Mouse (Mus musculus) limb, embryonic 13.5 days (tissue): ENCODE measurements around the gene Col19a1. TPM values are rescaled to one million over a fixed set of nuclear protein-coding genes. Genes with fewer than 3 reads are reported as not detected.

Experiments used
- ATAC-seq: fragments of 200-750 bp; cut with Nextera tagmentation; 2 replicates; pipeline ENCODE4 v1.8.0; 2017; ENCODE audit warnings: low read depth, moderate number of reproducible peaks, moderate TSS enrichment; ENCODE audit not compliant: low FRiP score
- H3K27ac ChIP-seq: fragments of 300-500 bp; sonication (generic); 2 replicates; pipeline ENCODE4 v1.5.1; 2015; ENCODE audit warnings: inconsistent platforms, mild to moderate bottlenecking, moderate library complexity
- H3K27me3 ChIP-seq: fragments of 300-500 bp; sonication (generic); 2 replicates; pipeline ENCODE4 v1.6.1; 2015; ENCODE audit warnings: mild to moderate bottlenecking, inconsistent platforms
- H3K36me3 ChIP-seq: fragments of 300-500 bp; sonication (generic); 2 replicates; pipeline ENCODE4 v1.6.1; 2015; ENCODE audit warnings: inconsistent platforms, mild to moderate bottlenecking, moderate library complexity
- H3K4me1 ChIP-seq: fragments of 300-500 bp; sonication (generic); 2 replicates; pipeline ENCODE4 v1.6.1; 2015; ENCODE audit warnings: inconsistent platforms
- H3K4me2 ChIP-seq: fragments of 300-500 bp; sonication (generic); replicated peaks from 2 replicates; pipeline ENCODE4 v1.6.1; 2015; ENCODE audit warnings: inconsistent platforms, mild to moderate bottlenecking, moderate library complexity
- H3K4me3 ChIP-seq: fragments of 300-500 bp; sonication (generic); 2 replicates; pipeline ENCODE4 v1.5.1; 2015; ENCODE audit warnings: moderate library complexity, mild to moderate bottlenecking, inconsistent platforms
- H3K9ac ChIP-seq: fragments of 300-500 bp; sonication (generic); 2 replicates; pipeline ENCODE4 v1.6.1; 2015; ENCODE audit warnings: mild to moderate bottlenecking, inconsistent platforms
- H3K9me3 ChIP-seq: fragments of 300-500 bp; sonication (generic); 2 replicates; pipeline ENCODE4 v1.6.1; 2016; ENCODE audit warnings: inconsistent platforms
- WGBS: fragments of 180-500 bp; shearing (Covaris S2); methylation state at CpG from one replicate; pipeline ENCODE4 v1.1.7; 2015; 5-methylcytosine and 5-hydroxymethylcytosine counted together
- polyA plus RNA-seq: library from polyadenylated mRNA; unstranded; fragments of >200 nt; fragmentation: Nextera tagmentation; extraction: Ambion mirVana; gene quantifications from 2 replicates; pipeline ENCODE4 v1.2.1, GENCODE M21; 2015

Col19a1 gene
- polyA plus RNA-seq, 1 experiment from 2014 or later, result 6.5 TPM

GRCm38 (mm10) chr1:24458015-24458414 is 129.3 kb downstream of the Col19a1 start:
- Histone ChIP-seq H3K4me3 (no peak overlapping the region), H3K36me3 (no peaks in the 10 kb centered on the region), H3K9ac (no peak overlapping the region), H3K4me1 (no peaks in the 10 kb centered on the region), H3K4me2 (no peak overlapping the region), H3K27ac (no peak overlapping the region), H3K27me3 (no peaks in the 10 kb centered on the region), H3K9me3 (no peaks in the 10 kb centered on the region)
- WGBS, result 84% methylated on average over 2 of the region's 2 CpGs
- no peak for ATAC-seq

- no peak overlapping the region for H3K4me3 ChIP-seq
- ATAC-seq, result no peak
- H3K27ac ChIP-seq, result no peak overlapping the region
- no peak overlapping the region for H3K9ac ChIP-seq
- H3K36me3 ChIP-seq, result no peaks in the 10 kb centered on the region
- 72% methylated on average over 10 of the region's 10 CpGs for WGBS
- no peaks in the 10 kb centered on the region for H3K4me1 ChIP-seq
- H3K4me2 ChIP-seq, result no peak overlapping the region
- H3K27me3 ChIP-seq, result no peaks in the 10 kb centered on the region
- H3K9me3 ChIP-seq, result no peaks in the 10 kb centered on the region
Measured at GRCm38 (mm10) chr1:24452572-24453269, 134.6 kb downstream of the Col19a1 start.

GRCm38 (mm10) chr1:24452159-24452558 is 135.1 kb downstream of the Col19a1 start:
- Histone ChIP-seq H3K4me2 (no peak overlapping the region), H3K27me3 (no peaks in the 10 kb centered on the region), H3K9me3 (no peaks in the 10 kb centered on the region), H3K27ac (no peak overlapping the region), H3K4me3 (no peak overlapping the region), H3K9ac (no peak overlapping the region), H3K36me3 (no peaks in the 10 kb centered on the region), H3K4me1 (no peaks in the 10 kb centered on the region)
- ATAC-seq, result no peak
- whole genome bisulfite sequencing, result 79% methylated on average over 7 of the region's 7 CpGs

- Histone ChIP-seq H3K36me3 (no peaks in the 10 kb centered on the region), H3K9me3 (no peaks in the 10 kb centered on the region), H3K27ac (no peak overlapping the region), H3K4me1 (no peaks in the 10 kb centered on the region), H3K27me3 (no peaks in the 10 kb centered on the region), H3K4me2 (no peak overlapping the region), H3K4me3 (no peak overlapping the region), H3K9ac (no peak overlapping the region)
- no peak for ATAC-seq
Measured at GRCm38 (mm10) chr1:24437425-24437824, 149.8 kb downstream of the Col19a1 start.

GRCm38 (mm10) chr1:24428306-24428705 is 159.0 kb downstream of the Col19a1 start:
- Histone ChIP-seq H3K4me1 (no peaks in the 10 kb centered on the region), H3K9me3 (no peaks in the 10 kb centered on the region; the same call in 1 of the 2 replicates), H3K4me2 (no peak overlapping the region), H3K9ac (no peak overlapping the region), H3K27me3 (no peaks in the 10 kb centered on the region), H3K27ac (no peak overlapping the region), H3K36me3 (no peaks in the 10 kb centered on the region), H3K4me3 (no peak overlapping the region)
- 89% methylated on average over 5 of the region's 5 CpGs for WGBS
- no peak for ATAC-seq

- Histone ChIP-seq H3K4me3 (no peak overlapping the region), H3K4me2 (no peak overlapping the region), H3K36me3 (no peaks in the 10 kb centered on the region), H3K27me3 (no peaks in the 10 kb centered on the region), H3K27ac (no peak overlapping the region), H3K4me1 (no peaks in the 10 kb centered on the region), H3K9ac (no peak overlapping the region), H3K9me3 (no peaks in the 10 kb centered on the region)
- WGBS, result 15% methylated on average over 8 of the region's 8 CpGs
- peak; percentile 79 for ATAC-seq
Measured at GRCm38 (mm10) chr1:24378125-24378821, 209.0 kb downstream of the Col19a1 start.

- H3K4me2 ChIP-seq, result no peak overlapping the region
- H3K27ac ChIP-seq, result no peak overlapping the region
- H3K36me3 ChIP-seq, result no peaks in the 10 kb centered on the region
- H3K4me1 ChIP-seq, result no peaks in the 10 kb centered on the region
- H3K9me3 ChIP-seq, result no peaks in the 10 kb centered on the region
- no peak overlapping the region for H3K9ac ChIP-seq
- 35% methylated on average over 2 of the region's 2 CpGs for WGBS
- H3K4me3 ChIP-seq, result no peak overlapping the region
- ATAC-seq, result no peak
- 0 out of 2 replicates have a peak, but pooled peaks cover 2% of the 10 kb centered on the region for H3K27me3 ChIP-seq
Measured at GRCm38 (mm10) chr1:24374902-24375301, 212.4 kb downstream of the Col19a1 start.

GRCm38 (mm10) chr1:24373671-24374070 is 213.6 kb downstream of the Col19a1 start:
- peaks cover 2% of the 10 kb centered on the region; the same call in 1 of the 2 replicates for H3K4me1 ChIP-seq
- H3K27me3 ChIP-seq, result 0 out of 2 replicates have a peak, but pooled peaks cover 2% of the 10 kb centered on the region
- H3K4me3 ChIP-seq, result no peak overlapping the region
- H3K36me3 ChIP-seq, result no peaks in the 10 kb centered on the region
- H3K9me3 ChIP-seq, result no peaks in the 10 kb centered on the region
- no peak overlapping the region for H3K27ac ChIP-seq
- H3K9ac ChIP-seq, result no peak overlapping the region
- WGBS, result 50% methylated on average over 3 of the region's 3 CpGs
- H3K4me2 ChIP-seq, result no peak overlapping the region
- ATAC-seq, result no peak

- no peak for ATAC-seq
- 82% methylated on average over 4 of the region's 4 CpGs for WGBS
- Histone ChIP-seq H3K27me3 (0 out of 2 replicates have a peak, but pooled peaks cover 2% of the 10 kb centered on the region), H3K27ac (no peak overlapping the region), H3K36me3 (no peaks in the 10 kb centered on the region), H3K4me3 (no peak overlapping the region), H3K9ac (no peak overlapping the region), H3K4me2 (no peak overlapping the region), H3K9me3 (no peaks in the 10 kb centered on the region), H3K4me1 (peaks cover 8% of the 10 kb centered on the region; the same call in 1 of the 2 replicates)
Measured at GRCm38 (mm10) chr1:24372471-24373258, 214.6 kb downstream of the Col19a1 start.

- H3K27me3 ChIP-seq, result 0 out of 2 replicates have a peak, but pooled peaks cover 2% of the 10 kb centered on the region
- ATAC-seq, result no peak
Measured at GRCm38 (mm10) chr1:24367570-24368517, 219.4 kb downstream of the Col19a1 start.

GRCm38 (mm10) chr1:24364775-24365174 is 222.5 kb downstream of the Col19a1 start:
- WGBS, result 61% methylated on average over 7 of the region's 7 CpGs
- Histone ChIP-seq H3K27ac (no peak overlapping the region), H3K9me3 (no peaks in the 10 kb centered on the region), H3K27me3 (no peaks in the 10 kb centered on the region), H3K4me1 (peaks cover 8% of the 10 kb centered on the region; the same call in 1 of the 2 replicates), H3K4me2 (no peak overlapping the region), H3K9ac (no peak overlapping the region), H3K36me3 (no peaks in the 10 kb centered on the region), H3K4me3 (no peak overlapping the region)
- no peak for ATAC-seq

More at GRCm38 (mm10) chr1:24367570-24368517, 219.4 kb downstream of the Col19a1 start:
- no peaks in the 10 kb centered on the region for H3K9me3 ChIP-seq
- no peaks in the 10 kb centered on the region for H3K36me3 ChIP-seq
- H3K4me1 ChIP-seq, result peaks cover 8% of the 10 kb centered on the region; the same call in 1 of the 2 replicates
- H3K27ac ChIP-seq, result no peak overlapping the region
- 35% methylated on average over 19 of the region's 19 CpGs for WGBS
- peak overlapping the region; percentile 53 for H3K4me2 ChIP-seq
- no peak overlapping the region for H3K9ac ChIP-seq
- no peak overlapping the region for H3K4me3 ChIP-seq
